Mouse (Mus musculus): ENCODE measurements around the gene Tmem140. TPM values are rescaled to one million over a fixed set of nuclear protein-coding genes. Genes with fewer than 3 reads are reported as not detected.
A peak's percentile ranks its signal among the peaks of the same experiment; 100 is the strongest.

Gene Tmem140
- polyA plus RNA-seq, 1 experiment from 2014 or later, result 17.0 TPM

- ATAC-seq (peak; percentile 18), DNase-seq (peak; percentile 71)
- H3K9ac ChIP-seq (replicated peaks), result peak overlapping the region; percentile 59
- no peaks in the 10 kb centered on the region for H3K9me3 ChIP-seq (ENCODE audit: low read length)
- TF ChIP-seq CTCF (IDR thresholded peaks at IDR 0.05; ENCODE audit: low read depth), result peak; percentile 56
- TF ChIP-seq EP300 (IDR thresholded peaks at IDR 0.05; ENCODE audit: low read depth), result peak; percentile 81
- H3K4me3 ChIP-seq (ENCODE audit: low read depth, low read length), result peak overlapping the region; percentile 14
- 26% methylated on average over 20 of the region's 21 CpGs for WGBS (ENCODE audit: insufficient replicate concordance)
- H3K4me1 ChIP-seq (ENCODE audit: insufficient read depth), result peaks cover 61% of the 10 kb centered on the region
- peak overlapping the region; percentile 69 for H3K4me2 ChIP-seq (ENCODE audit: low read depth, low read length)
- peak overlapping the region; percentile 91 for H3K27ac ChIP-seq (ENCODE audit: low read depth)
- peaks cover 7% of the 10 kb centered on the region; the same call in 1 of the 2 replicates for H3K36me3 ChIP-seq (replicated peaks; ENCODE audit: insufficient read depth, low read length)
- no peaks in the 10 kb centered on the region for H3K27me3 ChIP-seq (ENCODE audit: insufficient read depth, low read length)
Observed at GRCm38 (mm10) chr6:34874101-34874921, 11.4 kb downstream of the Tmem140 start.

DNA sequence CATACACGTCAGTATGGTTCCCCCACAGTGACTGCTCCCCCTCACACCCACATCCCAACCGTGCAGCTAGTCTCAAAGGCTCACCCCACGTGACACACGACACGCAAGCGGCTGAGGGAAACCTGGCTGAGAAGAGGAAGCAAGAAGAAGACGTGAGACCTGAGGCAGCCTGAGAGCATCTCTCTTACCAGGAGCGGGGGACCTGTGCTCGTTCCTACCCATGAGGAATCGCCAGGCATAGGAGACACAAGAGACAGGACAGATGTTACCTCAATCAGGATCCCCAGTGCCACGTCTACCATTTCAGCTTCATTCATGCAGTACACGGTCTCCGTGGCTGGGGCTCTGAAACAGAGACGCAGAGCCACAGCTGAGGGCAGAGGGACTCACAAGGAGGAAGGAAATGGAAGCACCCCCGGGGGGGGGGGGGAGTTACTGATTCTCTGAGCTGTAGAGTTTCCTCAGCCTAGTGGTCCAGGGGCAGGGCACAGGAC lies 12.4 kb downstream of the Tmem140 start:
- no peak for ATAC-seq
- 39% methylated on average over 15 of the region's 15 CpGs for WGBS (ENCODE audit: insufficient replicate concordance)
- Histone ChIP-seq H3K36me3 (replicated peaks; ENCODE audit: insufficient read depth, low read length) (peaks cover 11% of the 10 kb centered on the region), H3K9ac (replicated peaks) (peak overlapping the region; percentile 59), H3K27ac (ENCODE audit: low read depth) (peak overlapping the region; percentile 91), H3K4me2 (ENCODE audit: low read depth, low read length) (peak overlapping the region; percentile 69), H3K27me3 (ENCODE audit: insufficient read depth, low read length) (no peaks in the 10 kb centered on the region), H3K4me1 (ENCODE audit: insufficient read depth) (peaks cover 51% of the 10 kb centered on the region), H3K9me3 (ENCODE audit: low read length) (no peaks in the 10 kb centered on the region), H3K4me3 (ENCODE audit: low read depth, low read length) (peak overlapping the region; percentile 14)
- TF ChIP-seq EP300 (IDR thresholded peaks at IDR 0.05; ENCODE audit: low read depth) (no peak), CTCF (IDR thresholded peaks at IDR 0.05; ENCODE audit: low read depth) (no peak)
- peak; percentile 69 for DNase-seq

GRCm38 (mm10) chr6:34875966-34876834 lies 13.3 kb downstream of the Tmem140 start:
- Histone ChIP-seq H3K4me1 (ENCODE audit: insufficient read depth) (peaks cover 46% of the 10 kb centered on the region), H3K4me2 (ENCODE audit: low read depth, low read length) (peak overlapping the region; percentile 69)

DNA sequence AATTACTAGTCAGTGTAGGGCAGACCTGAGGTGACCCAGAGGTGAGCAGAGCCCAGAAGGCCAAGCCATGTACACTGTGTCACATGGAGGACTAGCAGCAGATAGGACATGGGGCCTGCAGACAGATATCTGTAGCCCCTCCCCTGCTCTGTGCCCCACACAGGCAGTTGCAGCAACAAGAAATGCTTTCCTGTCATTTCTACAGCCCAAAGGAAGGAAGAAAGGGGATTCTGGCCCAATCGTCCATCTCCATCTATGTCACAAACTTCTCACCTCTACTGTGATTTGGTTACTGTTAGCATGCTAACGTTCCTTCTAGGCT lies 13.8 kb downstream of the Tmem140 start:
- peaks cover 46% of the 10 kb centered on the region for H3K4me1 ChIP-seq (ENCODE audit: insufficient read depth)
- ATAC-seq (no peak), DNase-seq (peak; percentile 31)
- peak overlapping the region; percentile 69 for H3K4me2 ChIP-seq (ENCODE audit: low read depth, low read length)
- H3K27ac ChIP-seq (ENCODE audit: low read depth), result peak overlapping the region; percentile 91
- H3K9me3 ChIP-seq (ENCODE audit: low read length), result no peaks in the 10 kb centered on the region
- 14% methylated on average over 2 of the region's 2 CpGs for WGBS (ENCODE audit: insufficient replicate concordance)
- peak overlapping the region; percentile 63; the same call in 1 of the 2 replicates for H3K4me3 ChIP-seq (ENCODE audit: low read depth, low read length)
- no peaks in the 10 kb centered on the region for H3K27me3 ChIP-seq (ENCODE audit: insufficient read depth, low read length)
- H3K9ac ChIP-seq (replicated peaks), result peak overlapping the region; percentile 64
- TF ChIP-seq EP300 (IDR thresholded peaks at IDR 0.05; ENCODE audit: low read depth) (no peak), CTCF (IDR thresholded peaks at IDR 0.05; ENCODE audit: low read depth) (no peak)
- peaks cover 15% of the 10 kb centered on the region for H3K36me3 ChIP-seq (replicated peaks; ENCODE audit: insufficient read depth, low read length)

More at GRCm38 (mm10) chr6:34875966-34876834, 13.3 kb downstream of the Tmem140 start:
- Histone ChIP-seq H3K9ac (replicated peaks) (peak overlapping the region; percentile 64), H3K27ac (ENCODE audit: low read depth) (peak overlapping the region; percentile 91), H3K27me3 (ENCODE audit: insufficient read depth, low read length) (no peaks in the 10 kb centered on the region), H3K4me3 (ENCODE audit: low read depth, low read length) (peak overlapping the region; percentile 14; the same call in 1 of the 2 replicates), H3K36me3 (replicated peaks; ENCODE audit: insufficient read depth, low read length) (peaks cover 15% of the 10 kb centered on the region), H3K9me3 (ENCODE audit: low read length) (no peaks in the 10 kb centered on the region)
- peak; percentile 56 for DNase-seq
- ATAC-seq, result no peak
- TF ChIP-seq CTCF (IDR thresholded peaks at IDR 0.05; ENCODE audit: low read depth), result peak; percentile 37
- TF ChIP-seq EP300 (IDR thresholded peaks at IDR 0.05; ENCODE audit: low read depth), result no peak
- WGBS (ENCODE audit: insufficient replicate concordance), result 26% methylated on average over 12 of the region's 12 CpGs

- DNase-seq, result peak; percentile 94
- Histone ChIP-seq H3K36me3 (replicated peaks; ENCODE audit: insufficient read depth, low read length) (peaks cover 21% of the 10 kb centered on the region), H3K4me1 (ENCODE audit: insufficient read depth) (peaks cover 46% of the 10 kb centered on the region), H3K27me3 (ENCODE audit: insufficient read depth, low read length) (no peaks in the 10 kb centered on the region), H3K27ac (ENCODE audit: low read depth) (peak within 1 kb of the TSS; percentile 90), H3K4me3 (ENCODE audit: low read depth, low read length) (peak within 1 kb of the TSS; percentile 63), H3K4me2 (ENCODE audit: low read depth, low read length) (peak within 1 kb of the TSS; percentile 69), H3K9me3 (ENCODE audit: low read length) (no peaks in the 10 kb centered on the region), H3K9ac (replicated peaks) (peak within 1 kb of the TSS; percentile 64)
- TF ChIP-seq EP300 (IDR thresholded peaks at IDR 0.05; ENCODE audit: low read depth) (no peak; the same call in 1 of the 2 replicates), CTCF (IDR thresholded peaks at IDR 0.05; ENCODE audit: low read depth) (peak; percentile 73)
- under 1% methylated on average over 53 of the region's 56 CpGs for WGBS (ENCODE audit: insufficient replicate concordance)
- peak; percentile 91 for ATAC-seq
Observed at GRCm38 (mm10) chr6:34877509-34878321, 14.8 kb downstream of the Tmem140 start, which contains the start of gene Cyren. TSS of gene Cyren (minus strand) at chr6:34878060.
